Mouse (Mus musculus) liver, postnatal 0 days (tissue): ENCODE results near the gene Slc25a18.

Experiments
- CTCF ChIP-seq: sonication (generic); IDR thresholded peaks from 2 replicates; pipeline ENCODE4 v1.5.1; 2016; ENCODE audit warnings: antibody characterized with exemption, low read depth
- EP300 ChIP-seq: IDR thresholded peaks from 2 replicates; pipeline ENCODE4 v1.6.1; 2016; ENCODE audit warnings: antibody characterized with exemption, low read depth, mild to moderate bottlenecking

GRCm38 (mm10) chr6:120835474-120836374 is 62.3 kb downstream of the Slc25a18 start, which contains the start of gene Bcl2l13:
- TF ChIP-seq CTCF (peak; percentile 78), EP300 (no peak; the same call in 1 of the 2 replicates)
